Comparison of ENCODE assay signal across 13 mouse cellular contexts in the genomic region with DNA sequence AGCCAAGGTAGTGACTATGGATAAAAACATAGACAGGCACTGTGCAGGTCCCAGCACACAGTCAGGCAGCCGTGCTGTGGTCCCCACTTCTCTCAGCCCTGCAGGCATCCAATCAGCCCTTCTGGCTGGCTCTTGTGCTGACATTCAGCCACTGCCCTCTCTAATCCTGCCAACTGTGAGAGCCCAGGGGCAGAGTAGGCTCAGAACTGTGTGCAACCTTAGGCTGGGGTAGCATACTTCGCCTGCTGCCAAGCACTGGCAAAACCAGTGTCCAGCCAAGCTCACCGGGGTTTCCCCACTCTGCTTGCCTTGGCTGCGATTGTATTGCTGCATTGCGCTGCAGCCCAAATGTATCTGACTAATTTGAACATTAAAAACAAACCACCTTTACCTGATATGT. TPM values are rescaled to one million over a fixed set of nuclear protein-coding genes. Genes with fewer than 3 reads are reported as not detected.
DNase-seq lines count a peak whose midpoint lies in the region; ATAC-seq lines count a peak whose summit lies in the region.
"Had no signal": no experiment of that assay in that cellular context is flagged by ENCODE, and none has a peak within 500 bp of the region (broad histone marks: within the 10 kb centered on the region; RNA-seq: fewer than 3 reads in every experiment).

No protein-coding gene starts in this region.

- H3K4me2 ChIP-seq in kidney, embryonic 14.5 days (replicated peaks; ENCODE audit: low read depth, low read length): no peak overlapping the region
- no peak overlapping the region for H3K4me2 ChIP-seq in hindbrain, embryonic 16.5 days (ENCODE audit: low read length)
- H3K4me2 ChIP-seq: midbrain, embryonic 12.5 days had no signal

- no peak for ATAC-seq in kidney, embryonic 14.5 days (ENCODE audit: low FRiP score, low TSS enrichment)
- peak; percentile 91 for ATAC-seq in hindbrain, embryonic 16.5 days

- no peaks in the 10 kb centered on the region for H3K9me3 ChIP-seq in kidney, embryonic 14.5 days (ENCODE audit: control insufficient read depth, low read length)
- no peaks in the 10 kb centered on the region for H3K9me3 ChIP-seq in hindbrain, embryonic 16.5 days (ENCODE audit: control insufficient read depth, low read length)
- H3K9me3 ChIP-seq: midbrain, embryonic 12.5 days had no signal

- H3K9ac ChIP-seq in kidney, embryonic 14.5 days (ENCODE audit: low read depth, low read length): no peak overlapping the region
- no peak overlapping the region for H3K9ac ChIP-seq in hindbrain, embryonic 16.5 days (ENCODE audit: low read depth, low read length)
- H3K9ac ChIP-seq: liver, embryonic 14.5 days; midbrain, embryonic 12.5 days had no signal

- no peak overlapping the region for H3K27ac ChIP-seq in kidney, embryonic 14.5 days (ENCODE audit: low read depth, low read length)
- no peak overlapping the region for H3K27ac ChIP-seq in hindbrain, embryonic 16.5 days (ENCODE audit: low read depth, low read length)
- H3K27ac ChIP-seq: liver, embryonic 14.5 days; midbrain, embryonic 12.5 days had no signal

- H3K4me1 ChIP-seq in kidney, embryonic 14.5 days (ENCODE audit: control insufficient read depth, insufficient read depth, low read length): no peaks in the 10 kb centered on the region
- H3K4me1 ChIP-seq in hindbrain, embryonic 16.5 days (ENCODE audit: control insufficient read depth, insufficient read depth, low read depth, low read length): no peaks in the 10 kb centered on the region
- H3K4me1 ChIP-seq: midbrain, embryonic 12.5 days had no signal

- no peak overlapping the region for H3K4me3 ChIP-seq in kidney, embryonic 14.5 days (ENCODE audit: low read length)
- H3K4me3 ChIP-seq in hindbrain, embryonic 16.5 days (ENCODE audit: low read length): no peak overlapping the region
- H3K4me3 ChIP-seq: midbrain, embryonic 12.5 days had no signal

- H3K36me3 ChIP-seq in kidney, embryonic 14.5 days (ENCODE audit: control insufficient read depth, insufficient read depth, low read length): no peaks in the 10 kb centered on the region
- no peaks in the 10 kb centered on the region for H3K36me3 ChIP-seq in hindbrain, embryonic 16.5 days (ENCODE audit: control insufficient read depth, insufficient read depth, low read length)
- H3K36me3 ChIP-seq: midbrain, embryonic 12.5 days had no signal

- 89% methylated on average over 5 of the region's 5 CpGs for WGBS in kidney, embryonic 14.5 days
- 66% methylated on average over 5 of the region's 5 CpGs for WGBS in hindbrain, embryonic 16.5 days

- peak; percentile 69 for DNase-seq in adrenal gland, postnatal 10 days
- no peak for DNase-seq in adrenal gland, postnatal 4 days (ENCODE audit: low spot score in 2 of 2)
- DNase-seq in kidney, adult 18-20 months: peak; percentile 16
- peak; percentile 81 for DNase-seq in fat pad, adult 2 months (ENCODE audit: extremely low read depth, low read depth, low spot score)
- DNase-seq in ovary, adult 18-20 months (ENCODE audit: low spot score): no peak
- DNase-seq in spleen, adult 18-20 months: no peak
- DNase-seq: thymus, adult 2 months had no signal

- H3K27me3 ChIP-seq in kidney, embryonic 14.5 days (ENCODE audit: control insufficient read depth, insufficient read depth, low read length): no peaks in the 10 kb centered on the region
- no peaks in the 10 kb centered on the region for H3K27me3 ChIP-seq in hindbrain, embryonic 16.5 days (replicated peaks; ENCODE audit: control insufficient read depth, insufficient read depth, low read length)
- H3K27me3 ChIP-seq: midbrain, embryonic 12.5 days had no signal

RNA-seq across cellular contexts. Expression of a gene that starts 11.6 kb away (rescaled TPM):
- total RNA-seq in adrenal gland, postnatal 10 days (2021): under 1 TPM; 0.21 to 0.24 TPM
- under 1 TPM; 0.28 TPM for total RNA-seq in adrenal gland, postnatal 4 days (2021)
- polyA plus RNA-seq in kidney, embryonic 14.5 days (2014; fragmentation: Nextera tagmentation; extraction: Ambion mirVana): 0.27 and 0.35 TPM in 2 replicates
- 0.15 and 0.56 TPM in 2 replicates for polyA plus RNA-seq in hindbrain, embryonic 16.5 days (2015; fragmentation: Nextera tagmentation; extraction: Ambion mirVana)
- total RNA-seq: layer of hippocampus, adult 18-20 months had no signal
- polyA plus RNA-seq: liver, embryonic 14.5 days had no signal

RNA-seq across cellular contexts. Expression of a gene that starts 54.1 kb away (rescaled TPM):
- total RNA-seq in adrenal gland, postnatal 10 days (2021): not detected
- not detected for total RNA-seq in adrenal gland, postnatal 4 days (2021)
- not detected in 2 replicates for polyA plus RNA-seq in kidney, embryonic 14.5 days (2014; fragmentation: Nextera tagmentation; extraction: Ambion mirVana)
- polyA plus RNA-seq in hindbrain, embryonic 16.5 days (2015; fragmentation: Nextera tagmentation; extraction: Ambion mirVana): not detected in 2 replicates
- total RNA-seq: layer of hippocampus, adult 18-20 months had no signal
- polyA plus RNA-seq: gonadal fat pad, adult 2 months; liver, embryonic 14.5 days; midbrain, embryonic 12.5 days; thymus, adult 2 months had no signal

Comparison
In these comparisons a context has a peak if more than half of its experiments do, and no peak if none do; other contexts are left out.
1. DNase-seq: peak in adrenal gland, postnatal 10 days (single experiment), kidney, adult 18-20 months (single experiment) and fat pad, adult 2 months (single experiment); none in adrenal gland, postnatal 4 days (0 of 2), ovary, adult 18-20 months (single experiment) and spleen, adult 18-20 months (0 of 2).